In genomic region chr5:24262146-24262545, GRCm38 (mm10) we compare ENCODE assay signal across 8 mouse cellular contexts.
DNase-seq lines count a peak whose midpoint lies in the region; ATAC-seq and TF ChIP-seq lines count a peak whose summit lies in the region.

No protein-coding gene starts in this region.

- no peak for TF ChIP-seq RAD21 in MEL (IDR thresholded peaks at IDR 0.05; ENCODE audit: low read depth, low read length)

- no peak overlapping the region for H3ac ChIP-seq in myocyte (ENCODE audit: control insufficient read depth, insufficient read length)

- H3K36me3 ChIP-seq in liver, postnatal 0 days (replicated peaks; ENCODE audit: insufficient read depth, low read length), result no peaks in the 10 kb centered on the region
- H3K36me3 ChIP-seq in MEL (ENCODE audit: control insufficient read depth in 1 of 2, insufficient read depth in 2 of 2, low read length in 2 of 2) (peaks cover 0 to 6% of the 10 kb centered on the region in 2 experiments; a peak in 2 of 4 replicates), myocyte (ENCODE audit: control insufficient read depth, insufficient read depth) (no peaks in the 10 kb centered on the region)

- TF ChIP-seq CTCF in liver, postnatal 0 days (IDR thresholded peaks at IDR 0.05; ENCODE audit: low read depth), result no peak
- TF ChIP-seq CTCF in MEL (IDR thresholded peaks at IDR 0.05 in 2 of 3, conservative IDR thresholded peaks at IDR 0.05 in 1 of 3; ENCODE audit: control insufficient read depth in 1 of 3, insufficient read depth in 1 of 3, low read depth in 2 of 3, low read length in 3 of 3, poor library complexity in 1 of 3, severe bottlenecking in 1 of 3), result no peak
- TF ChIP-seq CTCF in cerebellum, adult 2 months (IDR thresholded peaks at IDR 0.05; ENCODE audit: borderline replicate concordance, insufficient read depth, low read depth, low read length), result no peak

- H3K4me1 ChIP-seq in liver, postnatal 0 days (ENCODE audit: insufficient read depth), result no peaks in the 10 kb centered on the region
- H3K4me1 ChIP-seq in MEL (ENCODE audit: control insufficient read depth in 1 of 2, insufficient read depth in 2 of 2, low read length in 2 of 2), result peaks cover 0 to 28% of the 10 kb centered on the region in 2 experiments; a peak in 2 of 4 replicates
- H3K4me1 ChIP-seq in cerebellum, adult 2 months (ENCODE audit: control insufficient read depth, insufficient read depth, low read length), result no peaks in the 10 kb centered on the region

- no peak overlapping the region for H3K9ac ChIP-seq in liver, postnatal 0 days (replicated peaks)
- no peak overlapping the region for H3K9ac ChIP-seq in MEL (ENCODE audit: control insufficient read depth, low read depth, low read length, poor library complexity, severe bottlenecking)

- TF ChIP-seq POLR2A in MEL (IDR thresholded peaks at IDR 0.05; ENCODE audit: control insufficient read depth in 1 of 2, insufficient read depth in 1 of 2, low read depth in 1 of 2, low read length in 2 of 2, poor library complexity in 1 of 2), result no peak
- no peak for TF ChIP-seq POLR2A in myocyte (IDR thresholded peaks at IDR 0.05; ENCODE audit: insufficient read length, low read depth)
- no peak for TF ChIP-seq POLR2A in cerebellum, adult 2 months (IDR thresholded peaks at IDR 0.05; ENCODE audit: borderline replicate concordance, insufficient read depth, low read length)

- no peak overlapping the region for H3K4me2 ChIP-seq in liver, postnatal 0 days (ENCODE audit: low read depth, low read length)
- peak overlapping the region; percentile 69 for H3K4me2 ChIP-seq in myocyte (ENCODE audit: low read depth)

- WGBS in liver, postnatal 0 days (ENCODE audit: insufficient replicate concordance), result 15% methylated on average over 11 of the region's 11 CpGs
- WGBS in cerebellum, adult 2 months, result 18% methylated on average over 11 of the region's 11 CpGs

- no peak for ATAC-seq in liver, postnatal 0 days

- no peak overlapping the region for H3K4me3 ChIP-seq in liver, postnatal 0 days (ENCODE audit: low read depth, low read length)
- H3K4me3 ChIP-seq in MEL (ENCODE audit: control insufficient read depth in 1 of 2, insufficient read depth in 1 of 2, low read depth in 2 of 2, low read length in 2 of 2) (no peak overlapping the region), myocyte (no peak overlapping the region)
- H3K4me3 ChIP-seq in cerebellum, adult 2 months (replicated peaks; ENCODE audit: insufficient read depth, low read depth, low read length), result no peak overlapping the region

- no peak for TF ChIP-seq EP300 in liver, postnatal 0 days (IDR thresholded peaks at IDR 0.05; ENCODE audit: low read depth)
- TF ChIP-seq EP300 in MEL (IDR thresholded peaks at IDR 0.05; ENCODE audit: low read depth in 1 of 2, low read length in 2 of 2), result no peak

- H3K9me3 ChIP-seq in liver, postnatal 0 days (ENCODE audit: low read length), result no peaks in the 10 kb centered on the region
- no peaks in the 10 kb centered on the region for H3K9me3 ChIP-seq in MEL (replicated peaks; ENCODE audit: insufficient read depth, low read length)

- no peak overlapping the region for H3K27ac ChIP-seq in liver, postnatal 0 days (ENCODE audit: low read depth)
- no peak overlapping the region for H3K27ac ChIP-seq in MEL (ENCODE audit: control insufficient read depth, low read depth, low read length)
- H3K27ac ChIP-seq in cerebellum, adult 2 months (ENCODE audit: insufficient read depth, low read length), result no peak overlapping the region

- no peaks in the 10 kb centered on the region for H3K79me2 ChIP-seq in MEL (ENCODE audit: control insufficient read depth, insufficient read depth, low read length, poor library complexity)
- H3K79me2 ChIP-seq in myocyte (ENCODE audit: control insufficient read depth, insufficient read depth), result no peaks in the 10 kb centered on the region

- no peaks in the 10 kb centered on the region for H3K27me3 ChIP-seq in liver, postnatal 0 days (ENCODE audit: insufficient read depth, low read length)
- H3K27me3 ChIP-seq in MEL (ENCODE audit: control insufficient read depth in 1 of 2, insufficient read depth in 2 of 2, low read length in 2 of 2) (no peaks in the 10 kb centered on the region), myocyte (ENCODE audit: control insufficient read depth, insufficient read depth, insufficient read length) (no peaks in the 10 kb centered on the region)
- no peaks in the 10 kb centered on the region for H3K27me3 ChIP-seq in cerebellum, adult 2 months (ENCODE audit: control insufficient read depth, insufficient read depth, low read length)

- DNase-seq in liver (peak; percentile 11), MEL (ENCODE audit: low read depth, low spot score) (peak; percentile 53)
- no peak for DNase-seq in liver, postnatal 0 days
- DNase-seq in embryo, embryonic 9.5 days (ENCODE audit: extremely low spot score), result peak; percentile 48
- DNase-seq in right cerebral cortex, adult 18-20 months, result no peak
- DNase-seq in gastrocnemius, postnatal 4 days (ENCODE audit: low spot score in 2 of 2), result no peak
- DNase-seq in cerebellum, adult 2 months, result no peak

TF ChIP-seq in MEL, 35 proteins besides CTCF, POLR2A, EP300 and RAD21:
- TF ChIP-seq RCOR1 (IDR thresholded peaks at IDR 0.05; ENCODE audit: low read depth, low read length), result 0 out of 2 replicates have a peak, but pooled peaks have one; percentile 28
- TF ChIP-seq ZNF384 (IDR thresholded peaks at IDR 0.05; ENCODE audit: low read depth, low read length), result no peak

TF ChIP-seq in myocyte, 11 proteins besides CTCF, POLR2A, EP300 and RAD21:
- no peak for TF ChIP-seq CEBPB (IDR thresholded peaks at IDR 0.05; ENCODE audit: insufficient read depth, poor library complexity, severe bottlenecking)
- no peak for TF ChIP-seq TCF3 (IDR thresholded peaks at IDR 0.05; ENCODE audit: insufficient read length, low read depth)
- no peak for TF ChIP-seq SRF (IDR thresholded peaks at IDR 0.05; ENCODE audit: control insufficient read depth, insufficient read length, low read depth)
- no peak for TF ChIP-seq MAX (IDR thresholded peaks at IDR 0.05; ENCODE audit: low read depth)
- TF ChIP-seq TCF12 (IDR thresholded peaks at IDR 0.05; ENCODE audit: insufficient read depth, poor library complexity, severe bottlenecking), result no peak
- no peak for TF ChIP-seq E2F4 (IDR thresholded peaks at IDR 0.05; ENCODE audit: insufficient read depth)
- TF ChIP-seq MYOD1 (IDR thresholded peaks at IDR 0.05; ENCODE audit: control insufficient read depth in 1 of 3, insufficient read length in 2 of 3, low read depth in 2 of 3), result no peak
- TF ChIP-seq USF1 (IDR thresholded peaks at IDR 0.05; ENCODE audit: low read depth), result no peak
- TF ChIP-seq REST (IDR thresholded peaks at IDR 0.05; ENCODE audit: insufficient read depth, insufficient read length), result no peak
- no peak for TF ChIP-seq MYOG (IDR thresholded peaks at IDR 0.05; ENCODE audit: control insufficient read depth in 1 of 3, insufficient read depth in 1 of 3, insufficient read length in 2 of 3, low read depth in 2 of 3)
- no peak for TF ChIP-seq POLR2AphosphoS2 (IDR thresholded peaks at IDR 0.05; ENCODE audit: insufficient read length, low read depth)
TF ChIP-seq in myocyte: peak in this region for 0.

Comparison
In these comparisons a context has a peak if more than half of its experiments do, and no peak if none do; other contexts are left out.
1. DNase-seq: peak in liver (single experiment), MEL (single experiment) and embryo, embryonic 9.5 days (single experiment); none in liver, postnatal 0 days (single experiment), right cerebral cortex, adult 18-20 months (single experiment), gastrocnemius, postnatal 4 days (0 of 2) and cerebellum, adult 2 months (0 of 2).